Mouse (Mus musculus) gastrocnemius, postnatal 14 days (tissue): ENCODE data around the gene Rpl39l. TPM values are rescaled to one million over a fixed set of nuclear protein-coding genes. Genes with fewer than 3 reads are reported as not detected.
"Not testable (repeated sequence)": the region's sequence is repeated elsewhere in the genome, so short reads cannot be mapped to it uniquely, and the experiment has no call there.

Experiments used
- DNase-seq: peaks from one replicate; pipeline ENCODE4 v3.0.0; 2021; ENCODE audit warnings: mixed read lengths
- intact Hi-C: fragments of 180-260 bp; cut with DNase I; formaldehyde crosslinking; loops from one replicate; pipeline ENCODE4 v1.15.1; 2025; ENCODE audit warnings: low total_unique reads
- long read RNA-seq, 2 experiments: library from polyadenylated mRNA; stranded (forward); transcript quantifications; one replicate each; pipeline ENCODE4 v2.0.0; 2021
- total RNA-seq, 2 experiments: library from RNA; stranded (reverse); gene quantifications; 2 replicates each; pipeline ENCODE4 v1.2.3; 2021

Gene Rpl39l
- total RNA-seq: under 1 TPM in 1 of 2 experiments, not detected in 1; 0.40 TPM
- long read RNA-seq, experiment 1: 0 reads
- long read RNA-seq, experiment 2: 0 reads

GRCm38 (mm10) chr16:10170005-10170404, at the start of gene Rpl39l:
TSS of gene Rpl39l (plus strand) at chr16:10170226.
- DNase-seq: no peak
- intact Hi-C loops: no loop called here

GRCm38 (mm10) chr16:10127586-10127985, 42.4 kb upstream of the Rpl39l start:
- intact Hi-C loops: no loop called here
- no peak for DNase-seq

- no peak for DNase-seq
- intact Hi-C loops: no loop called here
Observed at GRCm38 (mm10) chr16:10129052-10129911, 40.7 kb upstream of the Rpl39l start.

GRCm38 (mm10) chr16:10143166-10143565, 26.9 kb upstream of the Rpl39l start:
- intact Hi-C loops: no loop called here
- DNase-seq: no peak

GRCm38 (mm10) chr16:10147401-10147800, 22.6 kb upstream of the Rpl39l start:
- DNase-seq: no peak
- intact Hi-C loops: no loop called here

- no peak for DNase-seq
- intact Hi-C loops: no loop called here
Observed at GRCm38 (mm10) chr16:10169123-10169905, 712 bp upstream of the Rpl39l start.

- intact Hi-C loops: no loop called here
- DNase-seq: no peak
Observed at GRCm38 (mm10) chr16:10171276-10171675, 1.2 kb downstream of the Rpl39l start.

GRCm38 (mm10) chr16:10172179-10172820, 2.3 kb downstream of the Rpl39l start:
- intact Hi-C loops: no loop called here
- DNase-seq: no peak

GRCm38 (mm10) chr16:10187461-10187860, 17.4 kb downstream of the Rpl39l start:
- DNase-seq, intact Hi-C loops: not testable (repeated sequence)

- intact Hi-C loops: no loop called here
- DNase-seq: peak; percentile 89
Observed at GRCm38 (mm10) chr16:10192679-10193506, 22.9 kb downstream of the Rpl39l start, which contains the start of gene Atf7ip2. TSS of gene Atf7ip2 (plus strand) at chr16:10192712.

GRCm38 (mm10) chr16:10208777-10209176, 38.8 kb downstream of the Rpl39l start:
- intact Hi-C loops: no loop called here
- no peak for DNase-seq

- intact Hi-C loops, DNase-seq: not testable (repeated sequence)
Observed at GRCm38 (mm10) chr16:10216366-10216765, 46.3 kb downstream of the Rpl39l start.

- intact Hi-C loops, DNase-seq: not testable (repeated sequence)
Observed at GRCm38 (mm10) chr16:10217020-10217419, 47.0 kb downstream of the Rpl39l start.

Other genes starting within 250 kb of the Rpl39l start
- gene Grin2a, start 174.7 kb upstream of the Rpl39l start, total RNA-seq: under 1 TPM; 0.07 to 0.10 TPM
- gene Atf7ip2, start 22.5 kb downstream of the Rpl39l start, total RNA-seq: not detected
- gene Emp2, start 143.7 kb downstream of the Rpl39l start, total RNA-seq: 10 to 100 TPM in 1 of 2 experiments, 1 to 10 TPM in 1; 6.4 to 10.1 TPM
- under 1 TPM in 1 of 2 experiments, not detected in 1; 0.18 TPM for gene Tekt5, start 225.3 kb downstream of the Rpl39l start, total RNA-seq
- gene Nubp1, start 241.7 kb downstream of the Rpl39l start, total RNA-seq: 1 to 10 TPM; 6.5 to 6.9 TPM